Mouse (Mus musculus) forebrain, embryonic 13.5 days (tissue): ENCODE measurements around the gene Crtc1. TPM values are rescaled to one million over a fixed set of nuclear protein-coding genes. Genes with fewer than 3 reads are reported as not detected.

Experiments used
- ATAC-seq: fragments of 200-750 bp; cut with Nextera tagmentation; 2 replicates; pipeline ENCODE4 v1.8.0; 2017
- H3K27ac ChIP-seq: fragments of 300-500 bp; sonication (generic); 2 replicates; pipeline ENCODE4 v1.5.1; 2015; ENCODE audit warnings: inconsistent platforms, mild to moderate bottlenecking, moderate library complexity
- H3K27me3 ChIP-seq: fragments of 300-500 bp; sonication (generic); 2 replicates; pipeline ENCODE4 v1.6.1; 2015; ENCODE audit warnings: mild to moderate bottlenecking, inconsistent platforms
- H3K36me3 ChIP-seq: fragments of 300-500 bp; sonication (generic); 2 replicates; pipeline ENCODE4 v1.6.1; 2015; ENCODE audit warnings: mild to moderate bottlenecking, inconsistent platforms; ENCODE audit not compliant: poor library complexity, severe bottlenecking
- H3K4me1 ChIP-seq: fragments of 300-500 bp; sonication (generic); 2 replicates; pipeline ENCODE4 v1.6.1; 2015; ENCODE audit warnings: inconsistent platforms
- H3K4me2 ChIP-seq: fragments of 300-500 bp; sonication (generic); 2 replicates; pipeline ENCODE4 v1.6.1; 2015; ENCODE audit warnings: inconsistent platforms, mild to moderate bottlenecking, moderate library complexity
- H3K4me3 ChIP-seq: fragments of 300-500 bp; sonication (generic); 2 replicates; pipeline ENCODE4 v1.5.1; 2015; ENCODE audit warnings: mild to moderate bottlenecking, inconsistent platforms
- H3K9ac ChIP-seq: fragments of 300-500 bp; sonication (generic); 2 replicates; pipeline ENCODE4 v1.6.1; 2015; ENCODE audit warnings: mild to moderate bottlenecking, inconsistent platforms
- H3K9me3 ChIP-seq: fragments of 300-500 bp; sonication (generic); replicated peaks from 2 replicates; pipeline ENCODE4 v1.6.1; 2016; ENCODE audit warnings: inconsistent platforms
- WGBS: fragments of 180-500 bp; shearing (Covaris S2); methylation state at CpG from one replicate; pipeline ENCODE4 v1.1.7; 2015; 5-methylcytosine and 5-hydroxymethylcytosine counted together
- polyA plus RNA-seq: library from polyadenylated mRNA; unstranded; fragments of >200 nt; fragmentation: Nextera tagmentation; extraction: Ambion mirVana; gene quantifications from 2 replicates; pipeline ENCODE4 v1.2.1, GENCODE M21; 2015

Crtc1 gene
- polyA plus RNA-seq, 1 experiment from 2014 or later = 23.4 TPM

- no peaks in the 10 kb centered on the region for H3K9me3 ChIP-seq
- no peaks in the 10 kb centered on the region for H3K27me3 ChIP-seq
- peaks cover 54% of the 10 kb centered on the region for H3K4me1 ChIP-seq
- peak overlapping the region; percentile 96 for H3K4me2 ChIP-seq
- H3K9ac ChIP-seq = peak overlapping the region; percentile 99
- peak overlapping the region; percentile 100 for H3K4me3 ChIP-seq
- peak; percentile 58 for ATAC-seq
- WGBS = 0% methylated on average over 61 of the region's 64 CpGs
- H3K36me3 ChIP-seq = peaks cover 29% of the 10 kb centered on the region
- H3K27ac ChIP-seq = peak overlapping the region; percentile 82
Observed at GRCm38 (mm10) chr8:70352657-70353151, 86.7 kb downstream of the Crtc1 start.

GRCm38 (mm10) chr8:70352000-70352384 lies 87.4 kb downstream of the Crtc1 start:
- peak overlapping the region; percentile 100 for H3K4me3 ChIP-seq
- peaks cover 36% of the 10 kb centered on the region for H3K36me3 ChIP-seq
- H3K4me1 ChIP-seq = peaks cover 56% of the 10 kb centered on the region
- H3K4me2 ChIP-seq = peak overlapping the region; percentile 96
- 32% methylated on average over 3 of the region's 3 CpGs for WGBS
- no peak overlapping the region for H3K27ac ChIP-seq
- peak overlapping the region; percentile 99 for H3K9ac ChIP-seq
- no peaks in the 10 kb centered on the region for H3K9me3 ChIP-seq
- no peak for ATAC-seq
- no peaks in the 10 kb centered on the region for H3K27me3 ChIP-seq

- H3K27me3 ChIP-seq = no peaks in the 10 kb centered on the region
- H3K36me3 ChIP-seq = peaks cover 41% of the 10 kb centered on the region
- 57% methylated on average over 15 of the region's 15 CpGs for WGBS
- no peaks in the 10 kb centered on the region for H3K9me3 ChIP-seq
- H3K9ac ChIP-seq = peak overlapping the region; percentile 99
- peak overlapping the region; percentile 96 for H3K4me2 ChIP-seq
- peaks cover 56% of the 10 kb centered on the region for H3K4me1 ChIP-seq
- peak overlapping the region; percentile 100 for H3K4me3 ChIP-seq
- ATAC-seq = no peak
- no peak overlapping the region for H3K27ac ChIP-seq
Observed at GRCm38 (mm10) chr8:70351035-70351999, 88.1 kb downstream of the Crtc1 start.

- 74% methylated on average over 1 of the region's 1 CpGs for WGBS
- no peak overlapping the region for H3K4me3 ChIP-seq
- H3K9ac ChIP-seq = no peak overlapping the region
- H3K4me2 ChIP-seq = no peak overlapping the region
- H3K27ac ChIP-seq = no peak overlapping the region
- no peaks in the 10 kb centered on the region for H3K9me3 ChIP-seq
- H3K27me3 ChIP-seq = no peaks in the 10 kb centered on the region
- peaks cover 56% of the 10 kb centered on the region for H3K4me1 ChIP-seq
- H3K36me3 ChIP-seq = peaks cover 57% of the 10 kb centered on the region
- ATAC-seq = no peak
Observed at GRCm38 (mm10) chr8:70347860-70348420, 91.4 kb downstream of the Crtc1 start.

- no peaks in the 10 kb centered on the region for H3K9me3 ChIP-seq
- H3K36me3 ChIP-seq = peaks cover 62% of the 10 kb centered on the region
- no peak overlapping the region for H3K9ac ChIP-seq
- 89% methylated on average over 4 of the region's 4 CpGs for WGBS
- no peaks in the 10 kb centered on the region for H3K27me3 ChIP-seq
- no peak overlapping the region for H3K27ac ChIP-seq
- no peak overlapping the region for H3K4me2 ChIP-seq
- peaks cover 58% of the 10 kb centered on the region for H3K4me1 ChIP-seq
- no peak overlapping the region for H3K4me3 ChIP-seq
- no peak for ATAC-seq
Observed at GRCm38 (mm10) chr8:70347443-70347842, 91.9 kb downstream of the Crtc1 start.

GRCm38 (mm10) chr8:70344279-70344678 lies 95.1 kb downstream of the Crtc1 start:
- Histone ChIP-seq H3K4me1 (peaks cover 26% of the 10 kb centered on the region), H3K27me3 (no peaks in the 10 kb centered on the region), H3K27ac (no peak overlapping the region), H3K36me3 (peaks cover 80% of the 10 kb centered on the region), H3K4me3 (no peak overlapping the region), H3K9me3 (no peaks in the 10 kb centered on the region), H3K4me2 (no peak overlapping the region), H3K9ac (no peak overlapping the region)
- WGBS = 93% methylated on average over 2 of the region's 2 CpGs
- ATAC-seq = no peak

GRCm38 (mm10) chr8:70343696-70344095 lies 95.7 kb downstream of the Crtc1 start:
- Histone ChIP-seq H3K4me3 (no peak overlapping the region), H3K9me3 (no peaks in the 10 kb centered on the region), H3K4me2 (no peak overlapping the region), H3K9ac (0 out of 2 replicates have a peak overlapping the region, but pooled peaks have one; percentile 6), H3K27ac (no peak overlapping the region), H3K27me3 (no peaks in the 10 kb centered on the region), H3K4me1 (peaks cover 21% of the 10 kb centered on the region), H3K36me3 (peaks cover 80% of the 10 kb centered on the region)
- peak; percentile 67 for ATAC-seq
- WGBS = 61% methylated on average over 6 of the region's 6 CpGs

- 78% methylated on average over 7 of the region's 7 CpGs for WGBS
Observed at GRCm38 (mm10) chr8:70343076-70343475, 96.3 kb downstream of the Crtc1 start.

GRCm38 (mm10) chr8:70342007-70342406 lies 97.4 kb downstream of the Crtc1 start:
- no peak overlapping the region for H3K27ac ChIP-seq
- ATAC-seq = no peak
- H3K9ac ChIP-seq = no peak overlapping the region
- H3K9me3 ChIP-seq = no peaks in the 10 kb centered on the region
- WGBS = 93% methylated on average over 14 of the region's 14 CpGs
- no peak overlapping the region for H3K4me2 ChIP-seq
- no peak overlapping the region for H3K4me3 ChIP-seq
- no peaks in the 10 kb centered on the region for H3K27me3 ChIP-seq
- peaks cover 80% of the 10 kb centered on the region for H3K36me3 ChIP-seq
- H3K4me1 ChIP-seq = peaks cover 9% of the 10 kb centered on the region

More at GRCm38 (mm10) chr8:70343076-70343475, 96.3 kb downstream of the Crtc1 start:
- H3K9ac ChIP-seq = 0 out of 2 replicates have a peak overlapping the region, but pooled peaks have one; percentile 6
- no peaks in the 10 kb centered on the region for H3K9me3 ChIP-seq
- peaks cover 80% of the 10 kb centered on the region for H3K36me3 ChIP-seq
- H3K4me3 ChIP-seq = no peak overlapping the region
- H3K4me2 ChIP-seq = no peak overlapping the region
- ATAC-seq = no peak; the same call in 1 of the 2 replicates
- peaks cover 15% of the 10 kb centered on the region for H3K4me1 ChIP-seq
- 0 out of 2 replicates have a peak overlapping the region, but pooled peaks have one; percentile 10 for H3K27ac ChIP-seq
- H3K27me3 ChIP-seq = no peaks in the 10 kb centered on the region

- Histone ChIP-seq H3K27me3 (no peaks in the 10 kb centered on the region), H3K36me3 (peaks cover 85% of the 10 kb centered on the region), H3K4me2 (no peak overlapping the region), H3K4me3 (no peak overlapping the region), H3K27ac (no peak overlapping the region), H3K9ac (no peak overlapping the region), H3K9me3 (no peaks in the 10 kb centered on the region), H3K4me1 (peaks cover 9% of the 10 kb centered on the region)
- no peak for ATAC-seq
- 95% methylated on average over 7 of the region's 7 CpGs for WGBS
Observed at GRCm38 (mm10) chr8:70340659-70341058, 98.7 kb downstream of the Crtc1 start.

- no peak overlapping the region for H3K27ac ChIP-seq
- WGBS = 94% methylated on average over 7 of the region's 7 CpGs
- ATAC-seq = no peak
- H3K4me1 ChIP-seq = peaks cover 9% of the 10 kb centered on the region
- H3K27me3 ChIP-seq = no peaks in the 10 kb centered on the region
- peaks cover 100% of the 10 kb centered on the region for H3K36me3 ChIP-seq
- no peak overlapping the region for H3K9ac ChIP-seq
- H3K4me3 ChIP-seq = no peak overlapping the region
- H3K9me3 ChIP-seq = no peaks in the 10 kb centered on the region
- no peak overlapping the region for H3K4me2 ChIP-seq
Observed at GRCm38 (mm10) chr8:70338931-70339330, 100.4 kb downstream of the Crtc1 start.

- no peak overlapping the region for H3K4me3 ChIP-seq
- WGBS = 98% methylated on average over 6 of the region's 6 CpGs
- no peaks in the 10 kb centered on the region for H3K9me3 ChIP-seq
- peaks cover 96% of the 10 kb centered on the region for H3K36me3 ChIP-seq
- ATAC-seq = no peak
- H3K9ac ChIP-seq = no peak overlapping the region
- H3K4me2 ChIP-seq = no peak overlapping the region
- H3K4me1 ChIP-seq = peaks cover 33% of the 10 kb centered on the region
- 0 out of 2 replicates have a peak, but pooled peaks cover 5% of the 10 kb centered on the region for H3K27me3 ChIP-seq
- no peak overlapping the region for H3K27ac ChIP-seq
Observed at GRCm38 (mm10) chr8:70332878-70333202, 106.5 kb downstream of the Crtc1 start.
